Mouse (Mus musculus) c-Kit-positive CD71-negative TER-119-negative erythroid progenitor cells, embryonic 14.5 days (primary cell): ENCODE data around the gene Esr1.
"Not testable (repeated sequence)": the region's sequence is repeated elsewhere in the genome, so short reads cannot be mapped to it uniquely, and the experiment has no call there.

Experiments used
- DNase-seq: peaks from one replicate; pipeline ENCODE4 v3.0.0-alpha.2; 2013; ENCODE audit warnings: low read depth

Gene Esr1

DNA sequence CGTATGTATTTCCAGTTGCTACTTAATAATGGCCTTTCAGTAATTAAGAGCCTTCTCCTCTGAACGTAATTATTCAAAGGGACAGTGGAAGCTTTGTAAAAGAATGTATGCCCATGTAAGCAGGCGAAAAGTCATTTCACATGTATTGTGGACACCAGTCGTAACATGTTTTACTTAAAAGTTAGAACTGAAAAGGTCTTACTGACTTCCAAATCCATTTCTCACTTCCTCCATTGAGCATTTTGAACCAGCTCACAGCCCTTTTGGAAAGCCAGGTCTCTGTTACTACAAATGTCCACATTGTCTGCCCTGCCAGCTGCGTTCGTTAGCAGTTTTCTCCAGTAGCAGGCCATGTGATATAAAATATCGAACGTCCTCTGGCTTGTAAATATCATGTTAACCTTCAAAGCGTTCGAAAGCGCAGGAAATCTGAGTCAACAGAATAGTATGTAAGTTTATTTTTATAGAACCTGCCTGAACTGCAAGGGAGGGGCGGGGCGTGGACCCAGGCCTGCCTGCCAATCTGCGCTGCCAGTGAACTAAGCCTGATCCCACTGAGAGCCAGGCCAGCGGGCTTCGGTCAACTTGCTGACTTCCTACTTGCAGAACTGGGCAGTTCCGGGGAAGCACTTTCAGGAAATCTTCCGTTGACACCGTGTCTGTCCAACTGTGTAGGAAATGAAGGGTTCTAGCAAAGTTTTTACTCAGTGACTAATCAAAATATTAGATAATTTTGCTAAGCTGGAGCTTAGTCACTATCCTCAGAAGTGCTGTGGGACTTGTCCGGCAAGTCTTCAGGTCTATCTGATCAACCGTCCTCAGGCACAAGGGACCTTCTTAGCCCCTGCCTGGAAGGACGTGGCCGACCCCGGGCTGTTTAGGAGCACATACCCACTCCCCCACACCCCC lies 9.5 kb downstream of the Esr1 start:
- no peak for DNase-seq

- no peak for DNase-seq
Measured at GRCm38 (mm10) chr10:4621505-4621815, 10.1 kb downstream of the Esr1 start.

GRCm38 (mm10) chr10:4623319-4623718 lies 11.9 kb downstream of the Esr1 start:
- DNase-seq: no peak

DNA sequence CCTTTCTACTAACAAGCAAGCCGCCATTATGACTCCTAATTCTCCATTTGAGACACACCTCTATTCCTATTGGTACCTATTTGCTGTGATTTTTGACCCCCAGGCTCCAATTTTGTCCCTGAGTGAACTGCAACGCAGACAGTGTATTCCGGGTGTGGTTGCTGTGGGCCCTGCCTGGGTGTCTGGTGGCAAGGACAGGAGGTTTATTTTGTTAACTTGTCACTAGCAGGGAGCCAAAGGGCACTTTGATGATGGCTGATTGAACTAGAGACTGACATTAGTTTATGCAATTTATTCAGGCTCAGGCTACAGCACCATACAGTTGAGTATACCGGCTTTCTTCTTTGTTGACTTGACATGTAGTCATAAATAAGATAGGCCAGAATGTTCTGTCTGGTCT lies 13.2 kb downstream of the Esr1 start:
- no peak for DNase-seq

DNA sequence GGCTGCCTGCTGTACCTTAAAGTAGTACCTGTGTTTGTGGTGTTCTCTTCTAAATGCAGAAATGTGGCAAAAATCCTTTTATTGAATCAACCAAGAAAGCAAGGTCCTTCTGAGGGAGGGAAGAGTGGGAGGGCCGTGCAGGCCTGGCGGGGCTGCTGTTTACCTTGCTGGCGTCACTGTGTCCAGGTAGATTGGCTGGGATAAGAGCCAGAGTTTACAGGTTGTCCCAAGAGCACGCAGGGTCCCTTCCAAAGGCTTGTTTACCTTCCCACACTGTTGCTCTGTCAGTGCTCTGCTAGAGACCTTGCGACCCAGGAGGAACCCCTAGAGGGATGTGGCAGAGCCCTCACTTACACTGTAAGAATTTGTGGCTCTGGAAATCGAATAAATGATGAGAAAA lies 13.9 kb downstream of the Esr1 start:
- DNase-seq: no peak

- DNase-seq: no peak
Measured at GRCm38 (mm10) chr10:4626432-4626831, 15.0 kb downstream of the Esr1 start.

- DNase-seq: no peak
Measured at GRCm38 (mm10) chr10:4626996-4627395, 15.6 kb downstream of the Esr1 start.

- DNase-seq: no peak
Measured at GRCm38 (mm10) chr10:4627415-4627814, 16.0 kb downstream of the Esr1 start.

DNA sequence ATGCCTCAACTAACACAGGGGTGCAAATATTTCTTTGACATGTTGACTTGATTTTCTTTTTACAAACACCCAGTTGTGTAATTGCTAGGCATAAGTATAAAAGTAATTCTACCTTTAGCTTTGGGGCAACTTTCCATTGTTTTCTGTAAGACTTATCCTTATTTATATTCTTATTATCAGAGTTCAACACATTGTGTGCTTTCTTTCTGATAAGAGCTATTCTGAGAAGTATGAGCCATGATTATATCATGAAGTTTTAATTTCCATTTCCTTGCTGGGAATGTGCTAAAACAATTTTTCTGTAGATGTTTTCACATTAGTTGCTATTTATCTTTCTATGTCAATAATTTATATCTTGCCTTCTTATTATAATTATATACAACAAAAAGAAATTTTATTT lies 17.9 kb downstream of the Esr1 start:
- no peak for DNase-seq

GRCm38 (mm10) chr10:4632211-4632704 lies 20.9 kb downstream of the Esr1 start:
- DNase-seq: no peak

DNA sequence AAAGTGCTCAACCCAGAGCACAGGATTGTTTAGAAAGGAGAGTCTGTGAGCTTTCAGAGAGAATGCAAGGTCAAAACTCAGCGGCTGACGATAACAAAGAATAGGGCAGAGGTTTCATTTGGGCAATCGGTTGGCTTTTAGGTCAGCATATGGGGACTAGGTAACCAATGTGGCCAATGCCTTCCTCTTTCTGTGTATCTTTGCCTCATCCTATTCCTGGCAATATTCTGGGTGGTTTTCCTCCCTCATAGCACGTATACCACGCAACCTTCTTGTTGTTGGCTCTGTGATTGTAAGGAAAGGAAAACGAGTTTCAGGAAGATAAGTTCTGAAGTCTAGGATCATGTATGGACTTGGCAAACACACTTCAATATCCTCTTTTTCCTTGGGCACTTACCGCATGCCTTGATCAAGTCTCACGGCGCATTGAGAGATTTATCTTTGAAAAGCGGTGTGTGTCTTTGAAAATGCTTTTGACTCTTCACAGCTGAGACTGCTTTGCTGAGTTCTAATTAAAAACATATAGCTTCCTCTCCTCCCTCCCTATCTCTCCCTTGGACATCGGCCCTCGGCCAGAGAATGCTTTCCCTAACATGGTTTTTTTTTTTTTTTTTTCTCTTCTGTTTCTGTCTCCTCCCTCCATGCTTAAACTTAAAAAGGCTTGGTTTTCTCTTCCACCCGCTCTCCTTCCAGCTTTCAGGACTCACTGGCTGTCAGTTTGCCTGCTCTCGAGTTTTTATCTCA lies 22.1 kb downstream of the Esr1 start:
- DNase-seq: no peak

DNA sequence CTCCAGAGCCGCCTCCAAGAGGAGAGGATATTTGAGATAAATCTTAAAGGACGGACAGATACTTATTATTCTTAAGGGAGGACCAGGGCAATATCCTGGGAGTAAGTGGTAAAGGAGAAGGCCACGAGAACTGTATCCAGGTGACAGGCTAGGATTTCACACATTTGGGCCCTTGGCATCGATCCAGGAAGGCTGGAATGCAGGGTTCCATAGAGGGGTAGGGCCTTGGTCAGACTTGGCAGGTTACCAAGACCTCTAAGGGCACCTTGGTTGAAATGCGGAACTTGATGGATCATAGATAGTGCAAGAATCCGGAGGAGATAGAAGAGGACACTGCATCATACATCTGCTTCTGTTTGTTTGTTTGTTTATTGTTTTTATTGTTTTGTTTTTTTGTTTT lies 24.3 kb downstream of the Esr1 start:
- DNase-seq: no peak

DNA sequence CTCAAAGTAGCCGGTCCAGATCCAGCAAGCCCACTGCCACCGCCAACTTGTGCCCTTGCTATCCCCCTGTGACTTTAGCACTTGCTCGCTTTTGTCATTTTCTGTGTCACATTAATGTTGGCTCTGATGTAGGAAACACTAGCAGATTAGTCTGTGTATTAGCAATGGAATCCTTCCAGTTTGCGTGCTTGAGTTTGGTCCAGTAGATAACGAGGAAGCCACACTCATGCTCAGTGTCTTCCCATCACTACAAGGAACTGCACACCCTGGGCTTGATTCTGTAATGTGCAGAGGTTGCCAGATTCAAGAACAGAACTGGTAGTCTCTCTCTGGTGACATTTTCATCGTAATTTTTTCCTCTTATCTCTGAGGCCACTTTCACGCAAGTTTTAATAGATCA lies 34.7 kb downstream of the Esr1 start:
- no peak for DNase-seq

DNA sequence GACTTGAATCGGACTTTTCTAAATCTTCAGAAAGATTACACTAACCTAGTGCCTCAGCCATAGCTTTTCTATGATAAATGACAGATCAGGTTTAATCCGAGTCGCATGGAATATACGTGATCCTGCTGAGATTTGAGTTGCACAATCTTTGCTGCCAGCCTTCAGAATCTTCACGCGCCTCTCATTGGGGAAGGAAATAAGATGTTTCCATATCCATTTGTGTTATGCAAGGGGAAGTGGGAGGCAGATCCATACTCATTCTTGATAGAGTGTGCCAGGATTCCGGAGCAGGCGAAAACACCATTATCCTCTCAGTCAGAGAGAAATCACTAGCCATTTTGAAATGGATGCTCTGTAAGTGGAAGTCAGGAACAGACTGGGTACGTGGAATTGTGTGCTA lies 35.5 kb downstream of the Esr1 start:
- no peak for DNase-seq

GRCm38 (mm10) chr10:4665380-4665779 lies 54.0 kb downstream of the Esr1 start:
- DNase-seq: no peak

DNA sequence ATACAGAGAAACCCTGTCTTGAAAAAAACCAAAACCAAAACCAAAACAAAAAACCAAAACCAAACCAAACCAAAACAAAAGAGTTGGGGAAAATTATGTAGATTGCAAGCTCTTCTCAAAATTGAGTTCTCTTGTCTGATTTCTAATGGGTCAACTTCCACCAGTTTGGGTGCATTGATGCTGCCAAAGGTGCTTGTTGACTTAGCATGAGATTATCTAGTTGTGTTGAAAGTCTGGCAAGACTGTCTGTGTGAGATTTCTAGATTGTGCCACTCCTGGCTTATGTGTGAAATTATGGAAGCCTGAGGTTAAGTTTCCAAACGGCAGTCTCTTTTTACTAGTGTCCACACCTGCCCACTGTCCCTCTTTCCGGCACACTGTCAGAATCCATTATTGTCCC lies 55.6 kb downstream of the Esr1 start:
- no peak for DNase-seq

GRCm38 (mm10) chr10:4670053-4670452 lies 58.7 kb downstream of the Esr1 start:
- DNase-seq: no peak

DNA sequence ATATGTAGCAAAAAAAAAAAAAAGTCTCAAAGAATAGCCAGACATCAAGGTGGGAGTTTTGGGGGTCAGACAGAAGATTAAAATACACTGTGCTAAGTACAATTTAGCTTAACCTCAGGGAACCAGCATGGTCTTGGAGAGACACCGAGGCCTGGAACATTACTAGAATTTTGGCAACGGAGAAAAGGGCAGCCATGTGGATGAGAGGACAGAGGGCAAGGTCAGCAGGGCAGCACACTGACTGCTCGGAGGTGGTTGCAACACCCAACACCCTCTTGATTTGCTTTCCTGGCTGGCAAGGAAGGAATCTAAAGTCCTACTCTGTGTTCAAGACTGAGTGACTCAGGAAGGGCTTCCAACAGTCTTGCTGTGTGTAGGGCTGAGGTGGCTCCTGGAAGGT lies 60.5 kb downstream of the Esr1 start:
- DNase-seq: no peak

GRCm38 (mm10) chr10:4673311-4673816 lies 62.0 kb downstream of the Esr1 start:
- DNase-seq: no peak

GRCm38 (mm10) chr10:4674983-4675592 lies 63.7 kb downstream of the Esr1 start:
- not testable (repeated sequence) for DNase-seq

DNA sequence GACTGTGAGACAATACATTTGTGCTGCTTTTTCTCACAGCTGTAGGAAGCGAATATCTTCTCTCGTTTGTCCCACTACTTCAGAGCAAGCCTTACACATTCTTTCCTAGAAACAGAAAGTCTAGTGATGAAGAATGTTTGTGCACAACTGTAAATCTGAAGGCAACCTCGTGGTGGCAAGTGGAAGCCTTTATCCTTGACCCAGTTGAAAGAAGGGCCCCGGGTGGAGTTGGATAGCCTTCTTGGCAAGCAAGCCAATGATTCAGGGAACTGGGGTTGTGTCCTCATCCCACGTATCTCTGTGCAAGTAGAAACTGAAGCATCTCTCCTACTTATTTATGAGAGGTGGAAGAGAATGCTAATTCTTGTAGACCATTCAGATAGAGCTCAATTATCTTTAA lies 71.7 kb downstream of the Esr1 start:
- no peak for DNase-seq

DNA sequence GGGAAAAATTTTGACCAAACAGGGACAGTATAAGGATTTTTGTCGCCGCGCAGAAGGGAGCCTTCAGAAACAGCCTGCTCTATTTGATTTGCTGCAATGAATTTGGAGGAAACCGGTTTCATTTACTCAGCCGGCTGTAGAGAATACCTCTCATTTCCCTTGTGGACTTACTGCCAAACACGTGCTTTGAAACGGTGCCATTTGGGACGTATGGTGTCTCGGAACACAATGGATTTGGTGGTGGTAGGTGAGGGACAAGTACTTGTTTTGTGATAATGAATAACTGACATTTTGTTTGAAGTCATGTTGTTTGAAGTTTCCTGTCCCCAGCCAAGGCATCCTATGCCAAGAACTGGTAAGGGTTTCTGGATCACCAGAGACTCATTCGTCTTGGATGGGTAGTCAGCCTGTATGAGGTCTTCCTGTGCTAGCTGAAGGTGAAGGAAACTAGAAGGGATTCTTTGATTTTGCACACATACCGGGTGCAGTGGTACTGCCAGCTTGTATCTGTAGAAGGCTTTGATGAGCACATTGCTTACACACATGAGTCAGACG lies 72.4 kb downstream of the Esr1 start:
- DNase-seq: no peak
